Mouse (Mus musculus): Measurements from ENCODE around the gene Sult6b2. TPM values are rescaled to one million over a fixed set of nuclear protein-coding genes. Genes with fewer than 3 reads are reported as not detected.
A peak's percentile ranks its signal among the peaks of the same experiment; 100 is the strongest.

Gene Sult6b2
- total RNA-seq, 2 experiments from 2014 or later, result not detected

- Histone ChIP-seq H3K4me3 (no peak overlapping the region), H3K27ac (no peak overlapping the region)
- intact Hi-C loops (cut with DNase I), result no loop called here
- no peak for TF ChIP-seq CTCF (IDR thresholded peaks at IDR 0.05)
- DNase-seq (ENCODE audit: extremely low spot score in 1 of 2, low spot score in 2 of 2), result no peak
These were observed 37.0 kb downstream of the Sult6b2 start for GRCm38 (mm10) chr6:142767305-142767704.

- no peak for DNase-seq (ENCODE audit: extremely low spot score in 1 of 2, low spot score in 2 of 2)
- Histone ChIP-seq H3K27ac (no peak overlapping the region), H3K4me3 (no peak overlapping the region)
- TF ChIP-seq CTCF (IDR thresholded peaks at IDR 0.05), result no peak
- intact Hi-C loops (cut with DNase I), result no loop called here
These were observed 39.4 kb downstream of the Sult6b2 start for GRCm38 (mm10) chr6:142764933-142765332.

- intact Hi-C loops (cut with DNase I), result no loop called here
- H3K4me3 ChIP-seq, result no peak overlapping the region
- no peak overlapping the region for H3K27ac ChIP-seq
- no peak for TF ChIP-seq CTCF (IDR thresholded peaks at IDR 0.05)
- no peak for DNase-seq (ENCODE audit: extremely low spot score in 1 of 2, low spot score in 2 of 2)
These were observed 44.7 kb downstream of the Sult6b2 start for GRCm38 (mm10) chr6:142759633-142760032.

- no peak overlapping the region for H3K4me3 ChIP-seq
- DNase-seq (ENCODE audit: extremely low spot score in 1 of 2, low spot score in 2 of 2), result no peak
- H3K27ac ChIP-seq, result no peak overlapping the region
- intact Hi-C loops (cut with DNase I), result no loop called here
- no peak for TF ChIP-seq CTCF (IDR thresholded peaks at IDR 0.05)
These were observed 45.7 kb downstream of the Sult6b2 start for GRCm38 (mm10) chr6:142758562-142758961.

GRCm38 (mm10) chr6:142757976-142758375 is 46.3 kb downstream of the Sult6b2 start:
- intact Hi-C loops (cut with DNase I), result no loop called here
- TF ChIP-seq CTCF (IDR thresholded peaks at IDR 0.05), result no peak
- no peak for DNase-seq (ENCODE audit: extremely low spot score in 1 of 2, low spot score in 2 of 2)
- no peak overlapping the region for H3K27ac ChIP-seq
- H3K4me3 ChIP-seq, result peak overlapping the region; percentile 92

- TF ChIP-seq CTCF (IDR thresholded peaks at IDR 0.05), result no peak
These were observed 46.9 kb downstream of the Sult6b2 start for GRCm38 (mm10) chr6:142757334-142757965.

GRCm38 (mm10) chr6:142756507-142757333 is 47.6 kb downstream of the Sult6b2 start, which contains the start of gene Cmas:
Gene Cmas (plus strand): TSS chr6:142756686.
- Histone ChIP-seq H3K27ac (peak within 1 kb of the TSS; percentile 90), H3K4me3 (peak within 1 kb of the TSS; percentile 92)
- DNase-seq (ENCODE audit: extremely low spot score in 1 of 2, low spot score in 2 of 2), result peak; percentile 92 to 94
- intact Hi-C loops (cut with DNase I), result no loop called here
- no peak for TF ChIP-seq CTCF (IDR thresholded peaks at IDR 0.05)

More at GRCm38 (mm10) chr6:142757334-142757965, 46.9 kb downstream of the Sult6b2 start:
- intact Hi-C loops (cut with DNase I), result no loop called here
- peak overlapping the region; percentile 90 for H3K27ac ChIP-seq
- H3K4me3 ChIP-seq, result peak overlapping the region; percentile 92
- no peak for DNase-seq (ENCODE audit: extremely low spot score in 1 of 2, low spot score in 2 of 2)

GRCm38 (mm10) chr6:142752331-142753246 is 51.7 kb downstream of the Sult6b2 start:
- TF ChIP-seq CTCF (IDR thresholded peaks at IDR 0.05), result no peak
- DNase-seq (ENCODE audit: extremely low spot score in 1 of 2, low spot score in 2 of 2), result no peak
- H3K4me3 ChIP-seq, result no peak overlapping the region
- no peak overlapping the region for H3K27ac ChIP-seq
- intact Hi-C loops (cut with DNase I), result no loop called here

GRCm38 (mm10) chr6:142751365-142751764 is 52.9 kb downstream of the Sult6b2 start:
- Histone ChIP-seq H3K4me3 (no peak overlapping the region), H3K27ac (no peak overlapping the region)
- TF ChIP-seq CTCF (IDR thresholded peaks at IDR 0.05), result no peak
- no peak for DNase-seq (ENCODE audit: extremely low spot score in 1 of 2, low spot score in 2 of 2)
- intact Hi-C loops (cut with DNase I), result no loop called here

GRCm38 (mm10) chr6:142748057-142748708 is 56.1 kb downstream of the Sult6b2 start:
- intact Hi-C loops (cut with DNase I), result loop anchor here (10.0 kb wide), 1 partner anchor 403 kb away; the partner anchor contains the start of gene Pyroxd1
- TF ChIP-seq CTCF (IDR thresholded peaks at IDR 0.05), result no peak
- H3K27ac ChIP-seq, result no peak overlapping the region
- no peak for DNase-seq (ENCODE audit: extremely low spot score in 1 of 2, low spot score in 2 of 2)
- no peak overlapping the region for H3K4me3 ChIP-seq

GRCm38 (mm10) chr6:142747165-142747564 is 57.1 kb downstream of the Sult6b2 start:
- Histone ChIP-seq H3K4me3 (no peak overlapping the region), H3K27ac (no peak overlapping the region)
- DNase-seq (ENCODE audit: extremely low spot score in 1 of 2, low spot score in 2 of 2), result no peak
- intact Hi-C loops (cut with DNase I), result loop anchor here (10.0 kb wide), 1 partner anchor 402 kb away; the partner anchor contains the start of gene Pyroxd1
- no peak for TF ChIP-seq CTCF (IDR thresholded peaks at IDR 0.05)
